ENCODE assay signal across 17 mouse cellular contexts in genomic region chr10:117572746-117573595, GRCm38 (mm10).
"Had no signal": no experiment of that assay in that cellular context is flagged by ENCODE, and none has a peak within 500 bp of the region (broad histone marks: within the 10 kb centered on the region; RNA-seq: fewer than 3 reads in every experiment).

No protein-coding gene starts in this region.

- H3K36me3 ChIP-seq: lung, embryonic 15.5 days; midbrain, embryonic 10.5 days; midbrain, embryonic 13.5 days; neural tube, embryonic 13.5 days; neural tube, embryonic 15.5 days had no signal

- H3K4me2 ChIP-seq: midbrain, embryonic 13.5 days had no signal

- H3K4me3 ChIP-seq: lung, embryonic 15.5 days; midbrain, embryonic 13.5 days; myocyte; neural tube, embryonic 13.5 days; neural tube, embryonic 15.5 days had no signal

- DNase-seq: lung, adult 18-20 months; lung, postnatal 4 days; retina, postnatal 1 day; right cerebral cortex, postnatal 4 days; spleen, adult 18-20 months; thymus, adult 18-20 months; thymus, postnatal 14 days; thymus, postnatal 36 days had no signal

- H3K9ac ChIP-seq: liver, embryonic 14.5 days; lung, embryonic 15.5 days; midbrain, embryonic 13.5 days; neural tube, embryonic 13.5 days; neural tube, embryonic 15.5 days had no signal

- H3K9me3 ChIP-seq: lung, embryonic 15.5 days; midbrain, embryonic 10.5 days; midbrain, embryonic 13.5 days; neural tube, embryonic 13.5 days; neural tube, embryonic 15.5 days had no signal

- H3K27ac ChIP-seq: liver, embryonic 14.5 days; lung, embryonic 15.5 days; midbrain, embryonic 10.5 days; midbrain, embryonic 13.5 days; neural tube, embryonic 13.5 days; neural tube, embryonic 15.5 days had no signal

- ATAC-seq: lung, postnatal 0 days; midbrain, embryonic 13.5 days; midbrain, embryonic 16.5 days had no signal
